ENCODE assay signal across 24 mouse cellular contexts in genomic region chr5:104224750-104225149, GRCm38 (mm10). TPM values are rescaled to one million over a fixed set of nuclear protein-coding genes. Genes with fewer than 3 reads are reported as not detected.
"Had no signal": no experiment of that assay in that cellular context is flagged by ENCODE, and none has a peak within 500 bp of the region (broad histone marks: within the 10 kb centered on the region; RNA-seq: fewer than 3 reads in every experiment).

No protein-coding gene starts in this region.

- DNase-seq: retina, postnatal 1 day; right cerebral cortex, adult 18-20 months; right cerebral cortex, postnatal 14 days; right cerebral cortex, postnatal 25 days; right cerebral cortex, postnatal 4 days; spleen, adult 18-20 months; thymus, adult 18-20 months; thymus, adult 2 months; thymus, postnatal 14 days; thymus, postnatal 25 days; thymus, postnatal 36 days; thymus, postnatal 4 days had no signal

- H3K9ac ChIP-seq: neural tube, embryonic 15.5 days; stomach, embryonic 15.5 days had no signal

- H3K36me3 ChIP-seq: neural tube, embryonic 15.5 days; stomach, embryonic 15.5 days had no signal

- H3K27ac ChIP-seq: neural tube, embryonic 15.5 days; stomach, embryonic 15.5 days; stomach, postnatal 0 days had no signal

- H3K9me3 ChIP-seq: neural tube, embryonic 15.5 days; stomach, embryonic 15.5 days had no signal

- H3K4me2 ChIP-seq: neural tube, embryonic 15.5 days; stomach, embryonic 15.5 days had no signal

- H3K4me1 ChIP-seq: neural tube, embryonic 15.5 days; stomach, embryonic 15.5 days had no signal

- H3K27me3 ChIP-seq: neural tube, embryonic 15.5 days; stomach, embryonic 15.5 days had no signal

- H3K4me3 ChIP-seq: neural tube, embryonic 15.5 days; stomach, embryonic 15.5 days had no signal

RNA-seq across cellular contexts. Expression of gene Dmp1, which starts 22.3 kb away (rescaled TPM):
- total RNA-seq: neutrophil, adult 5-6 weeks had no signal
- polyA plus RNA-seq: neural tube, embryonic 14.5 days; testis, adult 2 months; thymus, adult 2 months had no signal

RNA-seq across cellular contexts. Expression of gene Dspp, which starts 54.2 kb away (rescaled TPM):
- total RNA-seq: neutrophil, adult 5-6 weeks had no signal
- polyA plus RNA-seq: neural tube, embryonic 14.5 days; neural tube, embryonic 15.5 days; small intestine, adult 2 months; spleen, adult 2 months; stomach, embryonic 14.5 days; stomach, embryonic 15.5 days; stomach, embryonic 16.5 days; stomach, postnatal 0 days; testis, adult 2 months; thymus, adult 2 months; thymus, postnatal 0 days; urinary bladder, adult 2 months had no signal
